Mouse (Mus musculus): ENCODE results near the gene Mpv17l. TPM values are rescaled to one million over a fixed set of nuclear protein-coding genes. Genes with fewer than 3 reads are reported as not detected.

Mpv17l gene
- total and polyA plus RNA-seq, 3 experiments, result 0.51 to 1.3 (median 0.69) TPM

DNA sequence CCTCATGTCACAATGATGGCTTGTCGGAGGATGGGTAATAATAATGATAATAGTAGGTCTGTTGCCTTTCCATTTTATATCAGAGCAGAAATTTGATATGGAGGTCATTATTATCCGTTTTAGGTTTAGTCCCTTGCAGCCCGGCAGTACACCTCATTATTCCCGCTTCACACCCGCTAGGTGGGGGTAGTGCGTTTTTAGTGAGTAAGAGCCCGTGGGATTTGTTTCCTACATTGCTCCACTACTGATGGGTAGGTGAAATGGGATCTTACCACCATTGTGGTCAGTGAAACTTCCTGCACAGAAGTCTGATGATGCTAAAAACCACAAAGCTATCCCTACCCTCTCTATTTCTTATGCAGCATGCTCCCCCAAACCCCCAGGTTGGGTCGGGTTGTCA is 527 bp downstream of the Mpv17l start (continued):
- TF ChIP-seq NRF1 (IDR thresholded peaks at IDR 0.05; ENCODE audit: low read depth, low read length), result no peak
- TF ChIP-seq KAT2A (IDR thresholded peaks at IDR 0.05; ENCODE audit: insufficient replicate concordance, low read length), result no peak

DNA sequence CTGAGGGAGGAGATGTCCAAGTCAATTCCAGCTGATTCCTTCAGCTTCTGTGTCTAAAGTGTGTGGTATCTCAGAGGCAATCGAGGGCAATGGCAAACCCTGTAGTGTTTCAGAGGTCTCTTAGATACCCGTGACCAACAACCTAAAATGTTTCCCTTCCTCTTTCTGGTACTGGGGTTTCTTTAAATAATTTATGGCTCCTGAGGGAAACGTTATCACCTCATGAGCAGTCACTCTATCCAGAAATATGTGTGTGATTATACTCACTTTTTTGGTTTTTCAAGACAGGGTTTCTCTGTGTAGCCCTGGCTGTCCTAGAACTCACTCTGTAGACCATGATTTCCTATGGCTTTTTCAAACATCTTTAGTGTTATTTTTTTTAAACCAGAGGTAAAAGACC is 4.3 kb downstream of the Mpv17l start:
- in situ Hi-C loops (cut with MboI; ENCODE audit: low pct_ligation_motif_present, low pct_unique_long_range_greater_than_20kb, low sequenced_read_pairs) (no loop called here), dilution Hi-C loops (cut with MboI; ENCODE audit: extremely low pct_ligation_motif_present, extremely low pct_unique_long_range_greater_than_20kb, low sequenced_read_pairs) (no loop called here)
- peaks cover 0 to 6% of the 10 kb centered on the region in 2 experiments for H3K36me3 ChIP-seq (replicated peaks in 1 of 2; ENCODE audit: control insufficient read depth in 1 of 2, insufficient read depth in 1 of 2, low read length in 1 of 2)
- H3K4me3 ChIP-seq (replicated peaks in 1 of 3; ENCODE audit: low read depth in 2 of 3, low read length in 2 of 3, poor library complexity in 1 of 3), result no peak overlapping the region
- H3K27me3 ChIP-seq (replicated peaks), result no peaks in the 10 kb centered on the region
- no peak overlapping the region for H3K9ac ChIP-seq (ENCODE audit: insufficient read depth, low read depth)
- peaks cover 3 to 20% of the 10 kb centered on the region in 2 experiments; a peak in 3 of 4 replicates for H3K4me1 ChIP-seq (ENCODE audit: control insufficient read depth in 1 of 2, insufficient read depth in 2 of 2)
- DNase-seq (ENCODE audit: extremely low read depth), result peak; percentile 37
- no peaks in the 10 kb centered on the region for H3K9me3 ChIP-seq (replicated peaks; ENCODE audit: low read length)
- H3K4me2 ChIP-seq (ENCODE audit: insufficient read depth, low read depth, poor library complexity, severe bottlenecking), result no peak overlapping the region
- peaks cover 4% of the 10 kb centered on the region for H3K79me2 ChIP-seq (replicated peaks; ENCODE audit: control insufficient read depth, extremely low read depth, insufficient read depth, poor library complexity, severe bottlenecking)
- no peak overlapping the region for H3K27ac ChIP-seq (ENCODE audit: insufficient read depth, low read depth)
- TF ChIP-seq IRF4 (IDR thresholded peaks at IDR 0.05; ENCODE audit: low read depth, low read length) (no peak), ZNF384 (IDR thresholded peaks at IDR 0.05; ENCODE audit: low read depth, low read length) (no peak), BHLHE40 (IDR thresholded peaks at IDR 0.05; ENCODE audit: low read depth, low read length) (peak; percentile 49; the same call in 1 of the 2 replicates)

DNA sequence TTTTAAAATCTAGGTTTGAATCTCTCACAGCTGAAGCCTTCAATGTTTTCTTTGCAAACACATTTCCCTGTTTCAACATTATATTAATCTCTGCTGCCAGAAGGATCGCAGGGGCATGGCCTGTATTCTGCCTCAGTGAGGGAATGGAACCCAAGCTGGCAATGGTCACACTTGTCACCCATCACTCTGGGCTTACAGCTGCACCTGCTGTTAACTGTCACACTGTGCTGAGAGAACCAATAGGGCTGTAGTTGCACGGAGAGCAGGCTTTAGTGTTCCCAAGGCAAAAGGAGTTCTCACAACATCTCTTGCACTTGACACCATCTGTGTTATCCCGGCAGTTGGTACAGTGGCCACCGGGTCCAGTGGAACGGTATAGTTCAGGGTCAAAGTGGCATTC is 17.1 kb downstream of the Mpv17l start:
- in situ Hi-C loops (cut with MboI; ENCODE audit: low pct_ligation_motif_present, low pct_unique_long_range_greater_than_20kb, low sequenced_read_pairs), result no loop called here
- dilution Hi-C loops (cut with MboI; ENCODE audit: extremely low pct_ligation_motif_present, extremely low pct_unique_long_range_greater_than_20kb, low sequenced_read_pairs), result no loop called here
- DNase-seq (ENCODE audit: extremely low read depth), result no peak

DNA sequence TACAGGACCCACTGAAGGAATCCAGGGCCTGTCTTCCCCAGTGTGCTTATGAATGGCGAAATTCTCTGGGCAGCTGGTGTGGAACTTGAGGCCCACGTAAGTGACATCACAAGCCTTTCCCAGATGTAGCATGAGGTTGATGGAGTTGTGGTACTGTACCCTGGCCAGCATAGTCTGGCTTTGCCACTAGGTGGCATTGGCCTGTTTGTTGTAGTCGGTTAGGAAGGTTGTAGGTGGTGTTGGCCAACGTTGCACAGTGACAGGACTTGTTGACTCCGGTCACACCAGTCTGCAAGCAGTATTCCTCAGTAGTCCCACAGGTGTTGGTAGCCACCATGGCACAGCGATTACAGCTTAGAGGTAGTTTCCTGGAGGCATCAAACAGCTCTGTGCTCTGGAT is 18.1 kb downstream of the Mpv17l start:
- in situ Hi-C loops (cut with MboI; ENCODE audit: low pct_ligation_motif_present, low pct_unique_long_range_greater_than_20kb, low sequenced_read_pairs), result no loop called here
- dilution Hi-C loops (cut with MboI; ENCODE audit: extremely low pct_ligation_motif_present, extremely low pct_unique_long_range_greater_than_20kb, low sequenced_read_pairs), result no loop called here

More for the DNA sequence above, 17.1 kb downstream of the Mpv17l start:
- no peak overlapping the region for H3K4me2 ChIP-seq (ENCODE audit: insufficient read depth, low read depth, poor library complexity, severe bottlenecking)
- TF ChIP-seq CHD1 (IDR thresholded peaks at IDR 0.05; ENCODE audit: low read depth, low read length), result no peak
- no peak for TF ChIP-seq ZKSCAN1 (IDR thresholded peaks at IDR 0.05; ENCODE audit: borderline replicate concordance, low read depth, low read length)
- no peak for TF ChIP-seq NELFE (IDR thresholded peaks at IDR 0.05; ENCODE audit: low read depth, low read length)
- TF ChIP-seq UBTF (IDR thresholded peaks at IDR 0.05; ENCODE audit: low read depth, low read length), result no peak
- TF ChIP-seq BHLHE40 (IDR thresholded peaks at IDR 0.05; ENCODE audit: low read depth, low read length), result no peak
- no peak for TF ChIP-seq MAFK (IDR thresholded peaks at IDR 0.05; ENCODE audit: insufficient replicate concordance, low read length)
- no peak for TF ChIP-seq USF2 (conservative IDR thresholded peaks at IDR 0.05; ENCODE audit: low read depth, low read length)
- TF ChIP-seq E2F4 (IDR thresholded peaks at IDR 0.05; ENCODE audit: insufficient replicate concordance, low read depth, low read length), result no peak
- TF ChIP-seq HCFC1 (IDR thresholded peaks at IDR 0.05; ENCODE audit: low read depth, low read length), result no peak
- H3K36me3 ChIP-seq (replicated peaks in 1 of 2; ENCODE audit: control insufficient read depth in 1 of 2, insufficient read depth in 1 of 2, low read length in 1 of 2), result peaks cover 0 to 11% of the 10 kb centered on the region in 2 experiments
- H3K4me3 ChIP-seq (replicated peaks in 1 of 3; ENCODE audit: low read depth in 2 of 3, low read length in 2 of 3, poor library complexity in 1 of 3), result no peak overlapping the region
- no peaks in the 10 kb centered on the region for H3K27me3 ChIP-seq (replicated peaks)
- no peak overlapping the region for H3K9ac ChIP-seq (ENCODE audit: insufficient read depth, low read depth)
- H3K27ac ChIP-seq (ENCODE audit: insufficient read depth, low read depth), result no peak overlapping the region
- H3K79me2 ChIP-seq (replicated peaks; ENCODE audit: control insufficient read depth, extremely low read depth, insufficient read depth, poor library complexity, severe bottlenecking), result no peaks in the 10 kb centered on the region
- H3K9me3 ChIP-seq (replicated peaks; ENCODE audit: low read length), result peaks cover 12% of the 10 kb centered on the region
- H3K4me1 ChIP-seq (ENCODE audit: control insufficient read depth in 1 of 2, insufficient read depth in 2 of 2), result peaks cover 0 to 4% of the 10 kb centered on the region in 2 experiments; a peak in 1 of 4 replicates

More for the DNA sequence above, 18.1 kb downstream of the Mpv17l start:
- H3K9ac ChIP-seq (ENCODE audit: insufficient read depth, low read depth), result no peak overlapping the region
- peaks cover 0 to 4% of the 10 kb centered on the region in 2 experiments; a peak in 1 of 4 replicates for H3K4me1 ChIP-seq (ENCODE audit: control insufficient read depth in 1 of 2, insufficient read depth in 2 of 2)
- no peaks in the 10 kb centered on the region for H3K27me3 ChIP-seq (replicated peaks)
- H3K36me3 ChIP-seq (replicated peaks in 1 of 2; ENCODE audit: control insufficient read depth in 1 of 2, insufficient read depth in 1 of 2, low read length in 1 of 2), result peaks cover 0 to 11% of the 10 kb centered on the region in 2 experiments
- H3K4me3 ChIP-seq (replicated peaks in 1 of 3; ENCODE audit: low read depth in 2 of 3, low read length in 2 of 3, poor library complexity in 1 of 3), result no peak overlapping the region
- no peak overlapping the region for H3K4me2 ChIP-seq (ENCODE audit: insufficient read depth, low read depth, poor library complexity, severe bottlenecking)
- H3K27ac ChIP-seq (ENCODE audit: insufficient read depth, low read depth), result no peak overlapping the region
- TF ChIP-seq JUN (IDR thresholded peaks at IDR 0.05; ENCODE audit: insufficient read depth, low read depth, low read length), result no peak
- TF ChIP-seq MAFK (IDR thresholded peaks at IDR 0.05; ENCODE audit: insufficient replicate concordance, low read length), result no peak
- TF ChIP-seq RAD21 (IDR thresholded peaks at IDR 0.05; ENCODE audit: low read depth, low read length), result peak; percentile 55
- TF ChIP-seq ELF1 (IDR thresholded peaks at IDR 0.05; ENCODE audit: low read depth, low read length), result no peak
- no peak for TF ChIP-seq ZNF384 (IDR thresholded peaks at IDR 0.05; ENCODE audit: low read depth, low read length)
- no peak for TF ChIP-seq USF1 (IDR thresholded peaks at IDR 0.05; ENCODE audit: low read depth, low read length)
- no peak for TF ChIP-seq MYC (IDR thresholded peaks at IDR 0.05; ENCODE audit: low read depth, low read length)
- no peak for TF ChIP-seq NRF1 (IDR thresholded peaks at IDR 0.05; ENCODE audit: low read depth, low read length)
- TF ChIP-seq HCFC1 (IDR thresholded peaks at IDR 0.05; ENCODE audit: low read depth, low read length), result no peak
- TF ChIP-seq CTCF (conservative IDR thresholded peaks at IDR 0.05 in 1 of 2, IDR thresholded peaks at IDR 0.05 in 1 of 2; ENCODE audit: low read depth in 2 of 2, low read length in 2 of 2), result peak; percentile 33 to 66; a peak in 2 of 4 replicates
- no peak for TF ChIP-seq JUND (conservative IDR thresholded peaks at IDR 0.05; ENCODE audit: low read depth, low read length)
- TF ChIP-seq EP300 (IDR thresholded peaks at IDR 0.05; ENCODE audit: low read length), result no peak
- 0 out of 2 replicates have a peak, but pooled peaks have one; percentile 21 for TF ChIP-seq MAX (IDR thresholded peaks at IDR 0.05; ENCODE audit: low read length)
- TF ChIP-seq RCOR1 (conservative IDR thresholded peaks at IDR 0.05; ENCODE audit: low read depth, low read length), result no peak
- no peak for TF ChIP-seq TBP (conservative IDR thresholded peaks at IDR 0.05; ENCODE audit: low read depth, low read length)
- TF ChIP-seq ZKSCAN1 (IDR thresholded peaks at IDR 0.05; ENCODE audit: borderline replicate concordance, low read depth, low read length), result no peak
- peak; percentile 54 for TF ChIP-seq SMC3 (IDR thresholded peaks at IDR 0.05; ENCODE audit: low read depth, low read length)
- H3K79me2 ChIP-seq (replicated peaks; ENCODE audit: control insufficient read depth, extremely low read depth, insufficient read depth, poor library complexity, severe bottlenecking), result no peaks in the 10 kb centered on the region
- peak; percentile 40 for DNase-seq (ENCODE audit: extremely low read depth)
- H3K9me3 ChIP-seq (replicated peaks; ENCODE audit: low read length), result peaks cover 12% of the 10 kb centered on the region

All from CH12.LX (cell line).